Mouse (Mus musculus) C3H10T1/2 (cell line): ENCODE data around the gene Taf7l. TPM values are rescaled to one million over a fixed set of nuclear protein-coding genes. Genes with fewer than 3 reads are reported as not detected.

ENCODE experiments used
- polyA plus RNA-seq, 2 experiments: library from polyadenylated mRNA; unstranded; fragments of >200 nt; fragmentation: generic; extraction: Trizol; gene quantifications; one replicate each; pipeline ENCODE4 v1.2.1; 2012; ENCODE audit warnings: missing spikeins in 2 of 2

Gene Taf7l
- not detected for polyA plus RNA-seq

DNA sequence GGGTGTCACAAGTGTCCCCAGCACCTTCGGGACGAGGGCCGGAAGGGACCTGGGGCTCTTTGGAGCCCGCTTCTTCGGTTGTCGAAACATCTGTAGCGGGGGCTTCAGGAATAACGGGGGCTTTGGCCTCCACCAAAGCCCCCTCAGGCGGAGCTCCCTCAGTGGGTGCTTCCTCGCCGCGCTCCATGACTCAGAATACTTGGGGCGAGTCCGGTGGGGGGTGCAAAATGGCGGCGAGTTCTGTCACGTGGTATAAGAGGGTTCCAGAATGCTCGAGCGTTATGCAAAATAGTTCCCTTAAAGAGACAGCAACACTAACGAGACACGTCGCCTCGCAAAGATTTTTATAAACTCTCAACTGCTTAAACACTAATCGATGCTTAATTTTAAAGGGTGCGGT, at the start of gene Taf7l:
Taf7l (minus strand) TSS at position 201 of the 400 bp plus-strand sequence.

Other genes with a start within 250 kb of the Taf7l start
- 10 to 100 TPM in 1 of 2 experiments, 1 to 10 TPM in 1; 2.4 to 12.2 TPM for gene Trmt2b, start 199.5 kb downstream of the Taf7l start, polyA plus RNA-seq
- gene Tmem35a, start 181.3 kb downstream of the Taf7l start, polyA plus RNA-seq = not detected
- 1 to 10 TPM; 1.2 to 5.3 TPM for gene Cenpi, start 168.4 kb downstream of the Taf7l start, polyA plus RNA-seq
- under 1 TPM; 0.08 to 0.60 TPM for gene Drp2, start 71.9 kb downstream of the Taf7l start, polyA plus RNA-seq
- gene Timm8a1, start 65.4 kb upstream of the Taf7l start, polyA plus RNA-seq = 1 to 10 TPM; 7.0 to 9.3 TPM
- gene Btk, start 107.1 kb upstream of the Taf7l start, polyA plus RNA-seq = under 1 TPM in 1 of 2 experiments, not detected in 1; 0.02 TPM
- gene Rpl36a, start 109.2 kb upstream of the Taf7l start, polyA plus RNA-seq = 1,000 to 10,000 TPM; 1,376 to 2,370 TPM
- gene Gla, start 124.6 kb upstream of the Taf7l start, polyA plus RNA-seq = 1 to 10 TPM; 3.0 to 7.0 TPM
- 10 to 100 TPM in 1 of 2 experiments, 1 to 10 TPM in 1; 2.5 to 21.0 TPM for gene Hnrnph2, start 124.7 kb upstream of the Taf7l start, polyA plus RNA-seq
- 1 to 10 TPM in 1 of 2 experiments, under 1 TPM in 1; 0.19 to 2.6 TPM for gene Armcx4, start 210.0 kb upstream of the Taf7l start, polyA plus RNA-seq
- 1 to 10 TPM in 1 of 2 experiments, under 1 TPM in 1; 0.42 to 5.2 TPM for gene Armcx1, start 241.5 kb upstream of the Taf7l start, polyA plus RNA-seq